Mouse (Mus musculus) retina, adult 2 months (tissue): Measurements from ENCODE around the gene Slc30a1.
A peak's percentile ranks its signal among the peaks of the same experiment; 100 is the strongest.

Experiments used
- DNase-seq: peaks from one replicate; pipeline ENCODE4 v3.0.0-alpha.2; 2012; ENCODE audit warnings: low read depth, low spot score

The Slc30a1 gene

DNA sequence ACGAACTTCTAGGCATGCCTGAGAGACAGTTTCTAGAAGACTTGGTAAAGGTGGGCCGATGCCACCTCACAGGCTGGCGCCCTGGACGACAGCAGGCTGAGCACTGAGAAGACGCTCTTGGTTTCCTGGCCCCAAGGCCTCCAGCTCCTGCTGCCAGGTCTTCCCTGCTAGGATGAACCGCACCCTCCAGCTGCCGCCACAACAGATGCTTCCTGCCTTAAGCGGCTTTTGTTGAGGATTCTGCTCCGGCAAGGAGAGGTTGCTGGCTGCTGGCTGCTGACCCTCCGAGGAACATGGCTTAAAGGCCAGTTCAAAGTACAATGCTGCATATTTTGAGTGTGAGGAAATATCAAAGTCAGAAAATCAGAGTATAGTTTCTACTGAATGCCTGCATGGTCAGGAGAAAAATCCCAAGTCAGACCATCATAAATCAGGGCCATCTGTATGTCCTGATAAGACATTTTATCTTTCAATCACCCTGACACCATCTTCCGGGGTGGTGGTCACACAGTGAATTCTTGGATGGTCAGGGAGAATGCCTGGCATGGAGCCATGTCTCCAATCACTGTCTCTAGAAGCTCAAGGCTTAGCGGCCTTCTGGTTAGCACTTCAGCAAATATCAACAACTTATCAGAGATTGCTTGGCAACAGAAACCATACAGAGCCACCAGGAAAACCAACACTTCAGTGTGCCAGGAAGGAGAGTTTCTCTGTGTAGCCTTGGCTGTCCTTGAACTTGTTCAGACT lies 9.6 kb upstream of the Slc30a1 start:
- peak; percentile 61 for DNase-seq

DNA sequence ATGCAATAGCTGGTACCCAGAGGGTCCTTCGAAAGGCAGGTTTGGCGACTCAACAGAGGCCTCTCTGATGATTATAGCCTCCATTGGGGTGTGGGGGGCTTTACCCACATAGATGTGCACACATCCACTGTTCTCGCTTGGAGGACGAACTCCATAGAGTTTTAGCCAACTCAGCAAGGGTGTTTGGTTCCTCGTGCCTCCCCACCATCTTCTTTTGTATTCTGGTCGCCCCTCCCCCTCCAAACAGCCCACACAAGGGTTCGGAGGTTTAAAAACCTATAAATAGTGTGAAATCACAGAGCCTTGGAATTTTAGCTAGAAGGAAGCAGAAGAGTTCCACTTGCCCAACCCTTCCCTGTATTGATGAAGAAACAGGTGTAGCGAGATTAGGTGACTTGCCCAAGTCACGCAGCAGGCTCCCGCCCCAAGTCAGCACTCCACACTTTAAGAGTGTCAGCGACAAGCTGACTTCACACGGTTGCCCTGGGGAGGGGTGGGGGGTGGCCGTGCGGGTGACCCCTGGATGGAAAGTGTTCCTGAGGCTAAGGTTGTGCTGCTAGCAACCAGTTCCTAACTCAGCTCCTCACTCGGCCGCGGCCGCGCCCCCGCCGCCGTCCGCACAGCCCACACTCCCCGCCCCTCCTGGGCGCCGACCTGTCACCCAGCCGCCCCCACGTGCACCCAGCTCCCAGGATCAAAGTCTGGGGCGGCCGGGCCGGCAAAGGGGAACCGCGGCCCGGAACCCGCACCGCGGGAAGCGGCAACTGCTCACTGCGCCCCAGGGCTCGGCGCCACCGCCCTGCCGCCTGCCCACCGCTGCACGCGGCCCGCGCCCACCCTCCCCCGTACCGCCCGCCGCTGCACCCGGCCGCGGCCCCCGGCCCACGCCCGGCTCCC lies 682 bp upstream of the Slc30a1 start:
- DNase-seq, result no peak

GRCm38 (mm10) chr1:191907431-191907810 lies 854 bp downstream of the Slc30a1 start:
- peak; percentile 55 for DNase-seq

DNA sequence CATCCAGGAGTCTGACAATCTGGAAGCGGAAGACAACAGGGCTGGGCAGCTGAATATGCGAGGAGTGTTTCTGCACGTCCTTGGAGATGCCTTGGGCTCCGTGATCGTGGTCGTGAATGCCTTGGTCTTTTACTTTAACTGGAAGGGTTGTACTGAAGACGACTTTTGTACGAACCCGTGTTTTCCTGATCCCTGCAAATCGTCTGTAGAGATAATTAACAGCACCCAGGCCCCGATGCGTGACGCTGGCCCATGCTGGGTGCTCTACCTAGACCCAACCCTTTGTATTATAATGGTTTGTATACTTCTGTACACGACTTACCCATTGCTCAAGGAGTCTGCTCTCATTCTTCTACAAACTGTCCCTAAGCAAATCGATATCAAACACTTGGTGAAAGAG lies 2.3 kb downstream of the Slc30a1 start:
- DNase-seq, result no peak

DNA sequence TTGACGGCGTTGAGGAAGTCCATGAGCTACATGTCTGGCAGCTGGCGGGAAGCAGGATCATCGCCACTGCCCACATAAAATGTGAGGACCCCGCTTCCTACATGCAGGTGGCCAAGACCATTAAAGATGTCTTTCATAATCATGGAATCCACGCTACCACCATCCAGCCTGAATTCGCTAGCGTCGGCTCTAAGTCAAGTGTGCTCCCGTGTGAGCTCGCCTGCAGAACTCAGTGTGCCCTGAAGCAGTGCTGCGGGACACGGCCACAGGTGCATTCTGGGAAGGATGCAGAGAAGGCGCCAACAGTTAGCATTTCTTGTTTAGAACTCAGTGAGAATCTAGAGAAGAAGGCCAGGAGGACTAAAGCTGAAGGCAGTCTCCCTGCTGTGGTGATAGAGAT lies 2.7 kb downstream of the Slc30a1 start:
- no peak for DNase-seq

- no peak for DNase-seq
These were observed 4.1 kb downstream of the Slc30a1 start for GRCm38 (mm10) chr1:191910646-191911045.

- DNase-seq, result no peak
These were observed 4.6 kb downstream of the Slc30a1 start for GRCm38 (mm10) chr1:191911067-191911668.

DNA sequence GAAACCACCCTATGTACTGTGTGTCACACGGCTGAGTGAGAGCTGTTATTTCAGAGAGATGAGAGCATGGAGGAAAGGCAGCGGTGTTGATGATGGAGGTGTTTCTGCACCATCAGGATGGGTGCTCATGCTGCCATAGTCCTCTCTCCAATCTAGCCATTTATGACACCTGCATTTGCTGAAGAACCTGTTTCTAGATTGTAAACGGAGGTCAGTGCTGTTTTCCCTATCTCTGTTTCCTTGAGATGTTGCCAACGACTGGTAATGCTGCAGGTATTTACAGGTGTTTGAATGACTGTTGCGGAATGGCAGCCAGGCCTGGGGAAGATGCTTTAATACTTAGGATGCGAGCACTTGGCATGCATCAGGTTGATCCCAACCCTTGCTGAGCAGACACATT lies 8.1 kb downstream of the Slc30a1 start:
- no peak for DNase-seq

- no peak for DNase-seq
These were observed 9.0 kb downstream of the Slc30a1 start for GRCm38 (mm10) chr1:191915586-191915985.

DNA sequence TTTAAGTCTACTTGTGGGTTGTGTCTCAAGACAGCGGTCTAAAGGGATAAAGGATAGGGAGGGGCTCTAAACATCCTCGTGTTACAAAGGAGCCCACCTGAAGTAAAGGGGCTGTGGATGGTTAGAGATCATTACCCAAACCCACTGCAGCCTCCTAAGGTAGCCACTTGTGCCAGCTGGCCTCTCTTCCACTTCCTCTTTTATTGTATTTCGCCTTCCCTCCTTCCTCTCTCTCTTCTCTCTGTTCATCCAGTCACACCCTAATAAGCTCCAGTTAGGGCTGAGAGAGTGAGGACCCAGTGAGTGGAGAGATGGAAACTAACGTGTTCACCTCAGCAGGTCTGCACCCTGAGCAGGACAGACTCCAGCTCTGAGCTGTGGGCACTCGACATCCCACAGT lies 10.3 kb downstream of the Slc30a1 start:
- no peak for DNase-seq

GRCm38 (mm10) chr1:191919336-191919735 lies 12.8 kb downstream of the Slc30a1 start:
- no peak for DNase-seq

DNA sequence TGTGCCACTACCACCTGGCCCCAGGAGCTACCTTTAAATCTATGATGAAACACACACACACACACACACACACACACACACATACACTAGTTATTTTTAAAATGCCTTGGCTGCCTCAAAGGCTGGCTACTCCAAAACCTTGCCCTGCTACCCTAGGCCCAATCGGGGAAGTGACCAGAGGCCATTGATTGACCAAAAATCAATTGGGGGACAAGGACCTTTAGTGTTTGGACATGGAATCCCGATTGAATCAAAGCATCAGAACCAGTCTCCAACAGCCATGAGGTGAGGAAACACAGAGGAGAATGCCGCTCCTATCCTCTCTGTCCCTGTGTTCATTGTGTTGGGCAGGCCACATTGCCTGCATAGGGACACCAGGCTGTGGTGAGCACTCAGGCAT lies 15.1 kb downstream of the Slc30a1 start:
- DNase-seq, result no peak

GRCm38 (mm10) chr1:191925496-191925895 lies 18.9 kb downstream of the Slc30a1 start:
- DNase-seq, result no peak

DNA sequence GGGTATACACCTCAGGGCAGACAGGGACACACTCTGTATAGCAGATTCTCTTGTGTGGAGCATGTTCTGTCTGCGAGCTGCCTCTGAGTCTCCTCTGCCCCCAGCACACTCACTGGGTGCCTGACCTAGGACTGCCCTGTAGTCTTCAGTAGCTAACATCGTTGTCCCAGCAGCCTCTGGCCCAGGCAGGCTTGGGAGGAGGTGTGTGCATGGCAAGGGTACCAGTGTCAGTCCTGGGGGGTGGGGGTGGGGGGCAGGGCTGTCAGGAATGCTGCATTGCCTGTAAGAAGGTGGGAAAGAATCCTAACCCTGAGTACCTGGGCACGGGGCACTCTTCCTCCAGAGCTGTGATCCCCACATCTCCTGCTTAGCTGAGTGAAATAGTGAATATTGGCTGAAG lies 20.1 kb downstream of the Slc30a1 start:
- no peak for DNase-seq

- DNase-seq, result no peak
These were observed 21.8 kb downstream of the Slc30a1 start for GRCm38 (mm10) chr1:191928345-191928744.

- no peak for DNase-seq
These were observed 22.5 kb downstream of the Slc30a1 start for GRCm38 (mm10) chr1:191929065-191929464.

DNA sequence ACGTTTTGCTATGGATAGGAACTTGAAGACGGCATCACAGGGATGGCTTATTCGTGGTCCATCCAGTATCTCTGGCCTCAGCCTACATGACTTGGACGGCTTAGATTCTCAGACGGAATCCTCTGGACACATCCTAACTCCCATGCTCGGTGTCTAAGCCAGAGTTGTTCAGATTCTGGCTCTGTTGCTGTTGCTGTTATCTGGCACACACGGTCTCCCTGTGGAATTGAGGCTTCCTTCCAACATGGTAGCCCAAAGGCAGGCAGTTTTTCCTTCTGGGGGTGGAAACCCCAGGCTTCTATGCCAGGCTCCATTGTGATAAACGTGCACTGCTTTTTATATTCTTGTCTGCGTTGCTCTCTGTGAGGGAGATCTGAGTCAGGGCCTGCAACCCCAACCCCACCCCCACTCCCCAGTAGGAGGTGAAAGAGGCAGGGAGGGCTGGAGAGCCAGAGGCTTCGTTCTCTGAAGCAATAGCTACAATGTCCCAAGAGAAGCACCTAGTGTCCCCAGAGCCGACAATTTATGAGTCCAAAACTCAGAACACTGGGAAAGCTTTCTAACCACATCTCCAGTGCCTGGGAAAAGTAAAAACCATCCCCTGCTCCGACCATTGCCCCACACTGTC lies 23.4 kb downstream of the Slc30a1 start:
- no peak for DNase-seq

GRCm38 (mm10) chr1:191930525-191931105 lies 24.0 kb downstream of the Slc30a1 start:
- DNase-seq, result no peak

DNA sequence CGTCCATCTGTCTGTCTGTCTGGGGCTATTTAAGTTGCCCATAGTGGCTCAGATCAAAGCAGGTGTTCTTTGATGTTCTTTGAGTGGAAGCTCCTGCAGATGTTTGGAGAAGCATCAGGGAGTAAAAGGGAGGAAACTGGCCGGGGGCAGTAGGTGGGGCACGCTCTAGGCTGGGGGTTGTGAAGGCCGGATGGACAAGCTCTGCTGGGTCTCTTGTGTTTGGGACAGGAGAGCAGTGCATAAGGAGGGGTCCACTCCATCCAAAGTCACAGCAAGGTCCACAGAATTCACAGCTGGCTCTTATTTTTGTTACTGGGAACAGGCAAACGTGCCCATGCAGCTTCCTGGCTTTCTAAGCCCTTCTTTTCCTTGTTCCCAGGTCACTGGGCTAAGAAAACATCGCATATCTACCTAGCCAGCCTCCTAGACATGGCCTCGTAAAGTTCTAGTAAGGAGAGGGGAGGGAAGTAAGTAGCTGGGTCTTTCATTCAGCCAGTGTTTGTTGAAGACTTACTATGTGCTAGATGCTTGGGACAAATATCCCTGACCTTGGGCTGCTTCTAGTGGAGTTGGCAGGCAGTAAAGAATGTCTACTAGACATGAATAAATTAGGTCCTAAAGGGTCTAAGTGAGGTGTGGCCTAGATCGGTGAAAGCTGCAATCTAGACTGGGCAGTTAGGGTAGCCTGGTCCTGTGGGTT lies 25.9 kb downstream of the Slc30a1 start:
- no peak for DNase-seq

- no peak for DNase-seq
These were observed 26.5 kb downstream of the Slc30a1 start for GRCm38 (mm10) chr1:191932986-191933632.

- no peak for DNase-seq
These were observed 37.1 kb downstream of the Slc30a1 start for GRCm38 (mm10) chr1:191943638-191944037.
